Mouse (Mus musculus) splenic B cell, adult 2 months (primary cell): ENCODE measurements around the gene Thap4.

Source experiments
- DNase-seq: peaks from one replicate; pipeline ENCODE4 v3.0.0-alpha.2; 2011; ENCODE audit warnings: low read depth, low spot score
- H3K27me3 ChIP-seq: 2 replicates; pipeline ENCODE4 v1.6.1; 2012; ENCODE audit warnings: mild to moderate bottlenecking, low read length, moderate library complexity, mixed read lengths; ENCODE audit not compliant: control insufficient read depth, poor library complexity, insufficient read depth, severe bottlenecking
- H3K36me3 ChIP-seq: 2 replicates; pipeline ENCODE4 v1.6.1; 2012; ENCODE audit warnings: mild to moderate bottlenecking, low read length, moderate library complexity, mixed read lengths; ENCODE audit not compliant: control insufficient read depth, poor library complexity, insufficient read depth, severe bottlenecking

The Thap4 gene

GRCm38 (mm10) chr1:93756154-93756553, 1.5 kb upstream of the Thap4 start:
- no peaks in the 10 kb centered on the region for H3K27me3 ChIP-seq
- no peaks in the 10 kb centered on the region for H3K36me3 ChIP-seq
- no peak for DNase-seq

GRCm38 (mm10) chr1:93755618-93756017, 954 bp upstream of the Thap4 start:
- no peaks in the 10 kb centered on the region for H3K36me3 ChIP-seq
- no peaks in the 10 kb centered on the region for H3K27me3 ChIP-seq
- no peak for DNase-seq

- H3K36me3 ChIP-seq, result no peaks in the 10 kb centered on the region
- H3K27me3 ChIP-seq, result no peaks in the 10 kb centered on the region
- no peak for DNase-seq
Measured at GRCm38 (mm10) chr1:93755291-93755610, 587 bp upstream of the Thap4 start.

- Histone ChIP-seq H3K36me3 (0 out of 2 replicates have a peak, but pooled peaks cover 3% of the 10 kb centered on the region), H3K27me3 (no peaks in the 10 kb centered on the region)
- DNase-seq, result peak; percentile 28
Measured at GRCm38 (mm10) chr1:93753911-93754572, 622 bp downstream of the Thap4 start.

- Histone ChIP-seq H3K36me3 (0 out of 2 replicates have a peak, but pooled peaks cover 3% of the 10 kb centered on the region), H3K27me3 (no peaks in the 10 kb centered on the region)
- DNase-seq, result no peak
Measured at GRCm38 (mm10) chr1:93751290-93751689, 3.4 kb downstream of the Thap4 start, which contains the start of gene Atg4b. Gene Atg4b, plus strand, starts transcription at chr1:93751500.

GRCm38 (mm10) chr1:93748539-93748938, 6.1 kb downstream of the Thap4 start:
- H3K27me3 ChIP-seq, result no peaks in the 10 kb centered on the region
- H3K36me3 ChIP-seq, result 0 out of 2 replicates have a peak, but pooled peaks cover 3% of the 10 kb centered on the region
- no peak for DNase-seq

GRCm38 (mm10) chr1:93746179-93746578, 8.5 kb downstream of the Thap4 start:
- Histone ChIP-seq H3K27me3 (no peaks in the 10 kb centered on the region), H3K36me3 (0 out of 2 replicates have a peak, but pooled peaks cover 3% of the 10 kb centered on the region)
- no peak for DNase-seq

GRCm38 (mm10) chr1:93742910-93743309, 11.8 kb downstream of the Thap4 start:
- no peaks in the 10 kb centered on the region for H3K36me3 ChIP-seq
- H3K27me3 ChIP-seq, result no peaks in the 10 kb centered on the region
- DNase-seq, result peak; percentile 44

- Histone ChIP-seq H3K27me3 (no peaks in the 10 kb centered on the region), H3K36me3 (no peaks in the 10 kb centered on the region)
- DNase-seq, result no peak
Measured at GRCm38 (mm10) chr1:93741987-93742386, 12.7 kb downstream of the Thap4 start.

- Histone ChIP-seq H3K36me3 (no peaks in the 10 kb centered on the region), H3K27me3 (no peaks in the 10 kb centered on the region)
- DNase-seq, result no peak
Measured at GRCm38 (mm10) chr1:93740671-93741070, 14.0 kb downstream of the Thap4 start.

GRCm38 (mm10) chr1:93737711-93738110, 17.0 kb downstream of the Thap4 start:
- Histone ChIP-seq H3K27me3 (no peaks in the 10 kb centered on the region), H3K36me3 (no peaks in the 10 kb centered on the region)
- no peak for DNase-seq

GRCm38 (mm10) chr1:93735859-93736258, 18.8 kb downstream of the Thap4 start:
- no peak for DNase-seq
- H3K36me3 ChIP-seq, result no peaks in the 10 kb centered on the region
- H3K27me3 ChIP-seq, result no peaks in the 10 kb centered on the region

GRCm38 (mm10) chr1:93731880-93732281, 22.8 kb downstream of the Thap4 start:
- no peak for DNase-seq
- Histone ChIP-seq H3K27me3 (no peaks in the 10 kb centered on the region), H3K36me3 (no peaks in the 10 kb centered on the region)

GRCm38 (mm10) chr1:93731103-93731502, 23.6 kb downstream of the Thap4 start:
- DNase-seq, result no peak
- Histone ChIP-seq H3K27me3 (no peaks in the 10 kb centered on the region), H3K36me3 (no peaks in the 10 kb centered on the region)

GRCm38 (mm10) chr1:93726974-93727373, 27.7 kb downstream of the Thap4 start:
- Histone ChIP-seq H3K27me3 (no peaks in the 10 kb centered on the region), H3K36me3 (peaks cover 2% of the 10 kb centered on the region; the same call in 1 of the 2 replicates)
- DNase-seq, result peak; percentile 57

GRCm38 (mm10) chr1:93726116-93726515, 28.5 kb downstream of the Thap4 start:
- no peak for DNase-seq
- H3K36me3 ChIP-seq, result peaks cover 2% of the 10 kb centered on the region; the same call in 1 of the 2 replicates
- H3K27me3 ChIP-seq, result no peaks in the 10 kb centered on the region
